Mouse (Mus musculus) forebrain, embryonic 13.5 days (tissue): Measurements from ENCODE around the gene Slc22a1. TPM values are rescaled to one million over a fixed set of nuclear protein-coding genes. Genes with fewer than 3 reads are reported as not detected.

Source experiments
- ATAC-seq: fragments of 200-750 bp; cut with Nextera tagmentation; 2 replicates; pipeline ENCODE4 v1.8.0; 2017
- H3K27ac ChIP-seq: fragments of 300-500 bp; sonication (generic); 2 replicates; pipeline ENCODE4 v1.5.1; 2015; ENCODE audit warnings: inconsistent platforms, mild to moderate bottlenecking, moderate library complexity
- H3K27me3 ChIP-seq: fragments of 300-500 bp; sonication (generic); 2 replicates; pipeline ENCODE4 v1.6.1; 2015; ENCODE audit warnings: mild to moderate bottlenecking, inconsistent platforms
- H3K36me3 ChIP-seq: fragments of 300-500 bp; sonication (generic); 2 replicates; pipeline ENCODE4 v1.6.1; 2015; ENCODE audit warnings: mild to moderate bottlenecking, inconsistent platforms; ENCODE audit not compliant: poor library complexity, severe bottlenecking
- H3K4me1 ChIP-seq: fragments of 300-500 bp; sonication (generic); 2 replicates; pipeline ENCODE4 v1.6.1; 2015; ENCODE audit warnings: inconsistent platforms
- H3K4me2 ChIP-seq: fragments of 300-500 bp; sonication (generic); 2 replicates; pipeline ENCODE4 v1.6.1; 2015; ENCODE audit warnings: inconsistent platforms, mild to moderate bottlenecking, moderate library complexity
- H3K4me3 ChIP-seq: fragments of 300-500 bp; sonication (generic); 2 replicates; pipeline ENCODE4 v1.5.1; 2015; ENCODE audit warnings: mild to moderate bottlenecking, inconsistent platforms
- H3K9ac ChIP-seq: fragments of 300-500 bp; sonication (generic); 2 replicates; pipeline ENCODE4 v1.6.1; 2015; ENCODE audit warnings: mild to moderate bottlenecking, inconsistent platforms
- H3K9me3 ChIP-seq: fragments of 300-500 bp; sonication (generic); replicated peaks from 2 replicates; pipeline ENCODE4 v1.6.1; 2016; ENCODE audit warnings: inconsistent platforms
- WGBS: fragments of 180-500 bp; shearing (Covaris S2); methylation state at CpG from one replicate; pipeline ENCODE4 v1.1.7; 2015; 5-methylcytosine and 5-hydroxymethylcytosine counted together
- polyA plus RNA-seq: library from polyadenylated mRNA; unstranded; fragments of >200 nt; fragmentation: Nextera tagmentation; extraction: Ambion mirVana; gene quantifications from 2 replicates; pipeline ENCODE4 v1.2.1, GENCODE M21; 2015

Slc22a1 gene
- polyA plus RNA-seq, 1 experiment from 2014 or later = not detected

DNA sequence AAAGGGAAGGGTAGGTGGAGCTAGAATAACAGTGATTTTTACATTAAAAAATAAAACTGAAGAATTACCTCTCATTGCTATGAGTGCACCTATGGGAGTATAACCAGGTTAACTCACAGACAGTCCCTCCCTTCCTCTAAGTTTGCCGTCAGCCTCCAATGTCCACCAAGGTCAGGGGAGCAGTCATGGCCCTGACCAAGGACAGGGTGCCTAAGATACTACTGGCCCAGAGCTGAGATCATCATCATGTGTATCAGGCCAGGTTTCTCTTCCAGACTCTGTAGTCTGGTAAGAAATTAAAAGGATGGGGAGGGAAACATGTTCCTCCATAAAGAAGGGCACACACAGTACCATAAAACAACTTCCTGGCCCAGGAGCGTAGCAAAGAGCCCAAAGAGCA is 35.3 kb upstream of the Slc22a1 start:
- Histone ChIP-seq H3K27me3 (no peaks in the 10 kb centered on the region), H3K4me2 (no peak overlapping the region), H3K27ac (no peak overlapping the region), H3K9ac (no peak overlapping the region), H3K9me3 (no peaks in the 10 kb centered on the region), H3K36me3 (peaks cover 89% of the 10 kb centered on the region), H3K4me1 (no peaks in the 10 kb centered on the region), H3K4me3 (no peak overlapping the region)
- WGBS = 94% methylated on average over 2 of the region's 2 CpGs
- no peak for ATAC-seq

GRCm38 (mm10) chr17:12710050-12710780 is 34.6 kb upstream of the Slc22a1 start:
- peaks cover 89% of the 10 kb centered on the region for H3K36me3 ChIP-seq
- no peaks in the 10 kb centered on the region for H3K4me1 ChIP-seq
- 73% methylated on average over 13 of the region's 13 CpGs for WGBS
- no peak overlapping the region for H3K4me3 ChIP-seq
- no peak for ATAC-seq
- no peaks in the 10 kb centered on the region for H3K27me3 ChIP-seq
- no peak overlapping the region for H3K4me2 ChIP-seq
- H3K9me3 ChIP-seq = no peaks in the 10 kb centered on the region
- H3K9ac ChIP-seq = no peak overlapping the region
- H3K27ac ChIP-seq = no peak overlapping the region

DNA sequence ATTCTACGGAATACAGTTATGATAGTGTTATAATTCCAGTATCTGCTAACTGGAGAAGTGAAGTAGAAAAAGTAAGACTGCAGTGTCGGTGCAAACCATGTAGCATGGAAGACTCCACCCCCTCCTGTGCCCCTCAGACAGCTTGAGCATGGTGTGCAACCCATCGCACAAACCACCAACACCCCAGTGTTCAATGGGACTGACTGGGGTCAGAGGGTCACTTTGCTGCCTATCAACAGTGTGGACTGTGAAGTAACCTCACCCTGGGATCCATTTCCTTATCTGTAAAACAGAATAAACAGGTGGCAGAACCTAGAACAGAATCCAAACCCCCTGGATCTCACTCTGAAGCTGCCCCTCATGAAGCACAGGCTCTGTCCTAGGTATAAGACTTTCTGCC is 32.8 kb upstream of the Slc22a1 start:
- H3K36me3 ChIP-seq = peaks cover 89% of the 10 kb centered on the region
- no peaks in the 10 kb centered on the region for H3K9me3 ChIP-seq
- no peak overlapping the region for H3K4me3 ChIP-seq
- no peak for ATAC-seq
- H3K4me1 ChIP-seq = no peaks in the 10 kb centered on the region
- H3K4me2 ChIP-seq = no peak overlapping the region
- no peak overlapping the region for H3K9ac ChIP-seq
- H3K27ac ChIP-seq = no peak overlapping the region
- H3K27me3 ChIP-seq = no peaks in the 10 kb centered on the region
- 95% methylated on average over 3 of the region's 3 CpGs for WGBS

- H3K36me3 ChIP-seq = peaks cover 89% of the 10 kb centered on the region
- H3K9me3 ChIP-seq = no peaks in the 10 kb centered on the region
- H3K4me3 ChIP-seq = no peak overlapping the region
- H3K27me3 ChIP-seq = no peaks in the 10 kb centered on the region
- WGBS = 88% methylated on average over 10 of the region's 10 CpGs
- no peak for ATAC-seq
- H3K27ac ChIP-seq = no peak overlapping the region
- H3K9ac ChIP-seq = no peak overlapping the region
- no peaks in the 10 kb centered on the region for H3K4me1 ChIP-seq
- H3K4me2 ChIP-seq = no peak overlapping the region
Measured at GRCm38 (mm10) chr17:12706590-12707049, 31.0 kb upstream of the Slc22a1 start.

DNA sequence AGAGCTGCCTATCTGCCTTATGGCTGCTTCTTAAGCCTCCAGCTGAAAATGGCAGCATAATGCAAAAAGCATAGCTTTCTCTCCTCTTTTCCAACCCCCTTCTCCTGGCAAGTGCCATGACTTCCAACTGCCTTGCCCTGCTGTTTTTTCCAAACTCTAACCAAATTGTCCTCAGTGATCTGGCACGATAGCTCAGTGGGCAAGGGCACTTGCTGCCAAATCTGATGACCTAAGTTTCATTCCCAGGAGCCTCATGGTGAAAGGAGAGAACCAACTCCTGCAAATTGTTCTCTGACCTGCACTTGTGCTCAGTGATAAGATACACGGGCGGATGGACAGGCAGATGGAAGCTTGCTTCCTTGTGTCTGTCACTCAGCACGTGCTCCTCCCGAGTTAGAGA is 27.3 kb upstream of the Slc22a1 start:
- ATAC-seq = no peak
- 90% methylated on average over 5 of the region's 5 CpGs for WGBS

GRCm38 (mm10) chr17:12700373-12700772 is 24.7 kb upstream of the Slc22a1 start:
- H3K36me3 ChIP-seq = peaks cover 99% of the 10 kb centered on the region
- 99% methylated on average over 6 of the region's 6 CpGs for WGBS
- ATAC-seq = no peak

More for the DNA sequence above, 27.3 kb upstream of the Slc22a1 start:
- Histone ChIP-seq H3K9ac (no peak overlapping the region), H3K4me1 (no peaks in the 10 kb centered on the region), H3K27ac (no peak overlapping the region), H3K4me2 (no peak overlapping the region), H3K27me3 (no peaks in the 10 kb centered on the region), H3K9me3 (no peaks in the 10 kb centered on the region), H3K36me3 (peaks cover 91% of the 10 kb centered on the region), H3K4me3 (no peak overlapping the region)

GRCm38 (mm10) chr17:12691899-12692298 is 16.3 kb upstream of the Slc22a1 start:
- H3K9me3 ChIP-seq = no peaks in the 10 kb centered on the region
- no peak for ATAC-seq
- no peak overlapping the region for H3K4me3 ChIP-seq
- no peak overlapping the region for H3K9ac ChIP-seq
- H3K27ac ChIP-seq = no peak overlapping the region
- no peaks in the 10 kb centered on the region for H3K4me1 ChIP-seq
- no peak overlapping the region for H3K4me2 ChIP-seq
- 94% methylated on average over 7 of the region's 7 CpGs for WGBS
- no peaks in the 10 kb centered on the region for H3K27me3 ChIP-seq
- peaks cover 97% of the 10 kb centered on the region for H3K36me3 ChIP-seq

More at GRCm38 (mm10) chr17:12700373-12700772, 24.7 kb upstream of the Slc22a1 start:
- Histone ChIP-seq H3K4me1 (no peaks in the 10 kb centered on the region), H3K4me3 (no peak overlapping the region), H3K27ac (no peak overlapping the region), H3K9ac (no peak overlapping the region), H3K27me3 (no peaks in the 10 kb centered on the region), H3K4me2 (no peak overlapping the region), H3K9me3 (no peaks in the 10 kb centered on the region)

DNA sequence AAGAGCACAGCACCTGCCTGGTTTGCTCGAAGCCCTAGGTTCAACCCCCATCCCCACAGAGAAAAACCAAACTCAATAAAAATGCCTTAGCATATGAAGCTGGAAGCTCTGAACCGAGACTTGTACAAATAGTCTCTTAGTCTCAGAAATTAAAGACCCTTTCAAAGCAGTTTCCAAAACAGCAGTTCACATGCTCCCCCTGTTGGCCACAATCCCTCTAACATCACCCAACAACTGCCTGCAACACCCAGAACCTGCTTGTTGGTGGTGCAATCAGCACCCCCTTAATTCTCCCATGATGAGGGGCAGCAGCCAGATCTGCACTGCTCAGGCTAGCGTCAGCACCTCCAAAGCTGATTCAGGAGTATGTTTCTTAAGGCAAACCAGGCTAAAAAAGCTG is 13.9 kb upstream of the Slc22a1 start:
- Histone ChIP-seq H3K9me3 (no peaks in the 10 kb centered on the region), H3K36me3 (peaks cover 100% of the 10 kb centered on the region), H3K4me2 (no peak overlapping the region), H3K4me3 (no peak overlapping the region), H3K27ac (no peak overlapping the region), H3K27me3 (no peaks in the 10 kb centered on the region), H3K9ac (no peak overlapping the region), H3K4me1 (no peaks in the 10 kb centered on the region)
- 84% methylated on average over 3 of the region's 3 CpGs for WGBS
- ATAC-seq = no peak

DNA sequence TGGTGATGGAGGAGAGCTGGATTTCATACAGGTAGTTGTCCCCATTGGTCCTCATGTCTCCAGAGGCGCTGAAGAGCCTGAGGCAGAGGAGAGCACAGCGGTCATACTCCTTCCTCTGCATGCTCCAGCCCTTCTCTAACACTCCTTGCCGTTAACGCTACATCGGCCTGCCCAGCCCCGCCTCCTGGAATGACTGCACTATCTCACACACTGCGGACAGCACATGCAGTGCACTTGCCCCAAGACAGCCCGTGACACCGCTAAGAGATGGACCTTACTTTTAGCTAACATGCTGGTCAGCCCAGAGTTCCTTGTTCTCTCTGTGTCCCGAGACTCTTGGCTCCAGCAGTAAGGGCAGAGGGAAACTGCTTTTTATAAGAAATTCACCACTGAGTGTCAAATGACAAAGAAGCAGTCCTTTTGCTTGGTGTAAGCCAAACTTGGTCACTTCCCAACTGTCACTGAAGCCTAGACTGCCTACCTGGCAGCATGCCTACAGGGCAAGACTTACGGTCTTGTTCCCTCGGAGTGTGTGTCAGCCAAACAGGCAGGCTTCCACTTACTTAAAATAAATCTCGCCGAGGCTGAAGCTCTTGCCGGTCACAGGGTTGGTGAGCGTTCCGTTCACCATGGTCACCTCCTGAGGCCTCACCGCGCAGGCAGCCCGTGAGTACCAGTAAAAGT is 12.9 kb upstream of the Slc22a1 start:
- no peak overlapping the region for H3K4me3 ChIP-seq
- no peak for ATAC-seq
- H3K9me3 ChIP-seq = no peaks in the 10 kb centered on the region
- H3K27ac ChIP-seq = no peak overlapping the region
- no peak overlapping the region for H3K4me2 ChIP-seq
- whole genome bisulfite sequencing = 92% methylated on average over 20 of the region's 20 CpGs
- peaks cover 100% of the 10 kb centered on the region for H3K36me3 ChIP-seq
- H3K27me3 ChIP-seq = no peaks in the 10 kb centered on the region
- H3K4me1 ChIP-seq = no peaks in the 10 kb centered on the region
- H3K9ac ChIP-seq = no peak overlapping the region

DNA sequence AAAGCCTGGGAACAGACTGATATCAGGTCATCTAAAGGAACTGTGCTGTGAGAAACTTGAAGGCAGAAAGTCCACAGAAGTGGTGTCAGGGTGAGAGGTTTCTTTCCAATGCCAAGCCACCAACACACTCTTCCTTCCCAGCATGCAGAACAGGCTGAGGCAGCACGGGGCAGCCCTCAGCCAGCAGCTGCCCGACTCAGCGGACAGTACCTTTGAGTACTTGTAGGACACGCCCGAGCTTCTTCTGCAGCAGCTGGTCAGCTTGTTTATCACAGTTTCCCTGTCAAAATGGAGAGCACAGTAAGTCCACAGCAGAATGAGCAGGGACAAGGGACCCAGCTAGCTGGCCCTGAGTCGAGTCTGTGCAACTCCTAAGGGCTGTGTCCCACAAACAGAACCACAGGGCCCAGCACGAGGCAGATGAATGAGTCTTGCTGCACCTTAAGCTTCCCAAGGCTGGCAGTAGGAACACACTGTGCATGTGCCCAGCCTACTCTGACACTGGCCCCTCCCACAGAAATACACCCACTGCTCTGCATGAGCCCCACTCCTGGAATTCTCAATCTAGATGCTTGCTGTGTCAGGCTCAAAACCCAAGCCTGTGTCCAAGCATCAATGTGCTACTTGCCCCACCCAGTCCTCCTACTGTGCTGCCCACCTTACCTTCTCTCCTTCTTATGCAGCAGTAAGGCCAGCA is 9.4 kb upstream of the Slc22a1 start:
- no peaks in the 10 kb centered on the region for H3K27me3 ChIP-seq
- no peak overlapping the region for H3K27ac ChIP-seq
- WGBS = 93% methylated on average over 7 of the region's 7 CpGs
- no peaks in the 10 kb centered on the region for H3K9me3 ChIP-seq
- peaks cover 85% of the 10 kb centered on the region for H3K36me3 ChIP-seq
- no peaks in the 10 kb centered on the region for H3K4me1 ChIP-seq
- H3K4me2 ChIP-seq = no peak overlapping the region
- ATAC-seq = no peak
- H3K4me3 ChIP-seq = no peak overlapping the region
- no peak overlapping the region for H3K9ac ChIP-seq

DNA sequence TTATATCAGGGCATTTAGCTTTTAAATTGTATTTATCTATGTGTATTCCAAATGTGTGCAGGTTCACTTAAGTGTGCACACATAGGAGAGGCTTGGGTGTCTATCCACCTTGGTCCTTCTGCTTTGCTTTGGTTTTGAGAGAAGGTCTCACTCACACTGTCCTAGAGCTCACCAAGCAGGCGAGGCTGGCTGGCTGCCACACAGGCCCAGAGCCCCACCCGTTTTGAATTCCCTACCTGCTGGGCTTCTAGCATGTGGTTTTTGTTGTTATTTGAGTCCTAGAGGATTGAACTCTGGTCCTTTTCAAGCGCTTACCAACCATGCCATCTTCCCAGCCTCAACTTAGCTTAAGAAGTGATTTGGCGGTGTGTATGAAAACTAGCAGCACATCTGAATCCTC is 8.8 kb upstream of the Slc22a1 start:
- peaks cover 82% of the 10 kb centered on the region for H3K36me3 ChIP-seq
- H3K9me3 ChIP-seq = no peaks in the 10 kb centered on the region
- no peaks in the 10 kb centered on the region for H3K4me1 ChIP-seq
- H3K4me2 ChIP-seq = no peak overlapping the region
- no peak overlapping the region for H3K9ac ChIP-seq
- H3K4me3 ChIP-seq = no peak overlapping the region
- no peak overlapping the region for H3K27ac ChIP-seq
- 83% methylated on average over 4 of the region's 4 CpGs for WGBS
- no peak for ATAC-seq
- H3K27me3 ChIP-seq = no peaks in the 10 kb centered on the region

DNA sequence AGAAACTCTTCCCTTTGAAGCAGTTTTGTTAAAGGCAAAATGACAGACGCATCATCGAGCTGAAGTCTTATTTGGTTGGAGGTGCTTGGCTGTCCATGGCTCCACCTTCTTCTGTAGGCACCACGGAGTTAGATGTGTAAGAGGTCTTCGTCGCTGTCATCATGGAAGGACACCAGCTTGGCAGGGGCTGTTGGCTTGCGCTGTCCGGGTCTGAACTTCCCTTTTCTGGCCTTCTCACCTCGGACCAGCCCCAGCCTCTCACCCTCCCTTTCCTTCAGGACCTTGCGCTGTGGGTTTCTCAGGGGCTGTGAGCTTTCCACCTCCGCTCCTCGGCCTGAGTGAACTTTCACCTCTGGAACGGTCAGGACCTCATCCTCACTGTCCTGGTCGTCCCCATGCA is 8.0 kb upstream of the Slc22a1 start:
- no peaks in the 10 kb centered on the region for H3K27me3 ChIP-seq
- no peak overlapping the region for H3K4me2 ChIP-seq
- no peak overlapping the region for H3K4me3 ChIP-seq
- no peak for ATAC-seq
- H3K27ac ChIP-seq = no peak overlapping the region
- no peaks in the 10 kb centered on the region for H3K4me1 ChIP-seq
- H3K36me3 ChIP-seq = peaks cover 74% of the 10 kb centered on the region
- no peak overlapping the region for H3K9ac ChIP-seq
- no peaks in the 10 kb centered on the region for H3K9me3 ChIP-seq
- WGBS = 95% methylated on average over 13 of the region's 13 CpGs
